Mouse (Mus musculus) limb, embryonic 13.5 days (tissue): ENCODE results near the gene Ndufa13. TPM values are rescaled to one million over a fixed set of nuclear protein-coding genes. Genes with fewer than 3 reads are reported as not detected.
A peak's percentile ranks its signal among the peaks of the same experiment; 100 is the strongest.

Source experiments
- ATAC-seq: fragments of 200-750 bp; cut with Nextera tagmentation; 2 replicates; pipeline ENCODE4 v1.8.0; 2017; ENCODE audit warnings: low read depth, moderate number of reproducible peaks, moderate TSS enrichment; ENCODE audit not compliant: low FRiP score
- H3K27ac ChIP-seq: fragments of 300-500 bp; sonication (generic); 2 replicates; pipeline ENCODE4 v1.5.1; 2015; ENCODE audit warnings: inconsistent platforms, mild to moderate bottlenecking, moderate library complexity
- H3K27me3 ChIP-seq: fragments of 300-500 bp; sonication (generic); 2 replicates; pipeline ENCODE4 v1.6.1; 2015; ENCODE audit warnings: mild to moderate bottlenecking, inconsistent platforms
- H3K36me3 ChIP-seq: fragments of 300-500 bp; sonication (generic); 2 replicates; pipeline ENCODE4 v1.6.1; 2015; ENCODE audit warnings: inconsistent platforms, mild to moderate bottlenecking, moderate library complexity
- H3K4me1 ChIP-seq: fragments of 300-500 bp; sonication (generic); 2 replicates; pipeline ENCODE4 v1.6.1; 2015; ENCODE audit warnings: inconsistent platforms
- H3K4me2 ChIP-seq: fragments of 300-500 bp; sonication (generic); replicated peaks from 2 replicates; pipeline ENCODE4 v1.6.1; 2015; ENCODE audit warnings: inconsistent platforms, mild to moderate bottlenecking, moderate library complexity
- H3K4me3 ChIP-seq: fragments of 300-500 bp; sonication (generic); 2 replicates; pipeline ENCODE4 v1.5.1; 2015; ENCODE audit warnings: moderate library complexity, mild to moderate bottlenecking, inconsistent platforms
- H3K9ac ChIP-seq: fragments of 300-500 bp; sonication (generic); 2 replicates; pipeline ENCODE4 v1.6.1; 2015; ENCODE audit warnings: mild to moderate bottlenecking, inconsistent platforms
- H3K9me3 ChIP-seq: fragments of 300-500 bp; sonication (generic); 2 replicates; pipeline ENCODE4 v1.6.1; 2016; ENCODE audit warnings: inconsistent platforms
- WGBS: fragments of 180-500 bp; shearing (Covaris S2); methylation state at CpG from one replicate; pipeline ENCODE4 v1.1.7; 2015; 5-methylcytosine and 5-hydroxymethylcytosine counted together
- polyA plus RNA-seq: library from polyadenylated mRNA; unstranded; fragments of >200 nt; fragmentation: Nextera tagmentation; extraction: Ambion mirVana; gene quantifications from 2 replicates; pipeline ENCODE4 v1.2.1, GENCODE M21; 2015

The Ndufa13 gene
- polyA plus RNA-seq, 1 experiment from 2014 or later: 173 TPM

- H3K4me2 ChIP-seq: no peak overlapping the region
- H3K27me3 ChIP-seq: peaks cover 55% of the 10 kb centered on the region
- H3K36me3 ChIP-seq: no peaks in the 10 kb centered on the region
- H3K9me3 ChIP-seq: no peaks in the 10 kb centered on the region
- H3K4me1 ChIP-seq: peaks cover 3% of the 10 kb centered on the region; the same call in 1 of the 2 replicates
- WGBS: 48% methylated on average over 10 of the region's 10 CpGs
- H3K9ac ChIP-seq: no peak overlapping the region
- no peak overlapping the region for H3K27ac ChIP-seq
- no peak overlapping the region for H3K4me3 ChIP-seq
- no peak for ATAC-seq
These were observed 26.3 kb downstream of the Ndufa13 start for GRCm38 (mm10) chr8:69876097-69876496.

- peaks cover 41% of the 10 kb centered on the region for H3K27me3 ChIP-seq
- no peaks in the 10 kb centered on the region for H3K36me3 ChIP-seq
- ATAC-seq: no peak
- H3K4me1 ChIP-seq: 0 out of 2 replicates have a peak, but pooled peaks cover 2% of the 10 kb centered on the region
- WGBS: 88% methylated on average over 13 of the region's 13 CpGs
- H3K9me3 ChIP-seq: no peaks in the 10 kb centered on the region
- no peak overlapping the region for H3K4me2 ChIP-seq
- H3K9ac ChIP-seq: no peak overlapping the region
- no peak overlapping the region for H3K27ac ChIP-seq
- H3K4me3 ChIP-seq: no peak overlapping the region
These were observed 27.7 kb downstream of the Ndufa13 start for GRCm38 (mm10) chr8:69874654-69875053.

- Histone ChIP-seq H3K4me1 (0 out of 2 replicates have a peak, but pooled peaks cover 2% of the 10 kb centered on the region), H3K4me2 (no peak overlapping the region), H3K27ac (no peak overlapping the region), H3K4me3 (no peak overlapping the region), H3K27me3 (peaks cover 36% of the 10 kb centered on the region), H3K9ac (no peak overlapping the region), H3K9me3 (no peaks in the 10 kb centered on the region), H3K36me3 (no peaks in the 10 kb centered on the region)
- WGBS: 13% methylated on average over 9 of the region's 9 CpGs
- ATAC-seq: no peak
These were observed 28.2 kb downstream of the Ndufa13 start for GRCm38 (mm10) chr8:69874155-69874554.

GRCm38 (mm10) chr8:69870907-69871306, 31.5 kb downstream of the Ndufa13 start:
- ATAC-seq: no peak
- H3K4me2 ChIP-seq: no peak overlapping the region
- no peaks in the 10 kb centered on the region for H3K36me3 ChIP-seq
- H3K27me3 ChIP-seq: 0 out of 2 replicates have a peak, but pooled peaks cover 4% of the 10 kb centered on the region
- WGBS: 82% methylated on average over 6 of the region's 6 CpGs
- no peak overlapping the region for H3K9ac ChIP-seq
- H3K9me3 ChIP-seq: no peaks in the 10 kb centered on the region
- H3K4me1 ChIP-seq: 0 out of 2 replicates have a peak, but pooled peaks cover 2% of the 10 kb centered on the region
- no peak overlapping the region for H3K4me3 ChIP-seq
- H3K27ac ChIP-seq: no peak overlapping the region

GRCm38 (mm10) chr8:69870003-69870765, 32.2 kb downstream of the Ndufa13 start:
- no peaks in the 10 kb centered on the region for H3K27me3 ChIP-seq
- ATAC-seq: no peak

GRCm38 (mm10) chr8:69867696-69868326, 34.5 kb downstream of the Ndufa13 start:
- Histone ChIP-seq H3K27me3 (no peaks in the 10 kb centered on the region), H3K4me1 (no peaks in the 10 kb centered on the region), H3K4me2 (no peak overlapping the region), H3K36me3 (no peaks in the 10 kb centered on the region), H3K9ac (peak overlapping the region; percentile 39; the same call in 1 of the 2 replicates), H3K4me3 (no peak overlapping the region), H3K9me3 (no peaks in the 10 kb centered on the region), H3K27ac (no peak overlapping the region)
- 61% methylated on average over 5 of the region's 5 CpGs for WGBS
- ATAC-seq: no peak

More at GRCm38 (mm10) chr8:69870003-69870765, 32.2 kb downstream of the Ndufa13 start:
- H3K4me3 ChIP-seq: no peak overlapping the region
- WGBS: 80% methylated on average over 11 of the region's 11 CpGs
- no peaks in the 10 kb centered on the region for H3K9me3 ChIP-seq
- no peak overlapping the region for H3K9ac ChIP-seq
- 0 out of 2 replicates have a peak, but pooled peaks cover 2% of the 10 kb centered on the region for H3K4me1 ChIP-seq
- no peaks in the 10 kb centered on the region for H3K36me3 ChIP-seq
- H3K4me2 ChIP-seq: no peak overlapping the region
- H3K27ac ChIP-seq: no peak overlapping the region

GRCm38 (mm10) chr8:69864180-69864579, 38.2 kb downstream of the Ndufa13 start:
- 66% methylated on average over 5 of the region's 5 CpGs for WGBS
- Histone ChIP-seq H3K27ac (no peak overlapping the region), H3K4me3 (no peak overlapping the region), H3K4me1 (no peaks in the 10 kb centered on the region), H3K4me2 (no peak overlapping the region), H3K36me3 (no peaks in the 10 kb centered on the region), H3K27me3 (no peaks in the 10 kb centered on the region), H3K9me3 (no peaks in the 10 kb centered on the region), H3K9ac (0 out of 2 replicates have a peak overlapping the region, but pooled peaks have one; percentile 8)
- ATAC-seq: no peak

- Histone ChIP-seq H3K27ac (no peak overlapping the region), H3K4me2 (no peak overlapping the region), H3K27me3 (no peaks in the 10 kb centered on the region), H3K9me3 (no peaks in the 10 kb centered on the region), H3K4me1 (no peaks in the 10 kb centered on the region), H3K4me3 (no peak overlapping the region), H3K9ac (no peak overlapping the region), H3K36me3 (no peaks in the 10 kb centered on the region)
- WGBS: 83% methylated on average over 5 of the region's 5 CpGs
- no peak for ATAC-seq
These were observed 38.9 kb downstream of the Ndufa13 start for GRCm38 (mm10) chr8:69863387-69864020.

- Histone ChIP-seq H3K36me3 (no peaks in the 10 kb centered on the region), H3K4me2 (no peak overlapping the region), H3K9me3 (no peaks in the 10 kb centered on the region), H3K27me3 (no peaks in the 10 kb centered on the region), H3K4me3 (no peak overlapping the region), H3K4me1 (no peaks in the 10 kb centered on the region), H3K9ac (no peak overlapping the region), H3K27ac (no peak overlapping the region)
- no peak for ATAC-seq
- 75% methylated on average over 2 of the region's 2 CpGs for WGBS
These were observed 41.1 kb downstream of the Ndufa13 start for GRCm38 (mm10) chr8:69861251-69861650.

- 58% methylated on average over 4 of the region's 4 CpGs for WGBS
- Histone ChIP-seq H3K4me3 (no peak overlapping the region), H3K4me1 (no peaks in the 10 kb centered on the region), H3K27ac (no peak overlapping the region), H3K9ac (no peak overlapping the region), H3K27me3 (no peaks in the 10 kb centered on the region), H3K9me3 (no peaks in the 10 kb centered on the region), H3K4me2 (no peak overlapping the region), H3K36me3 (no peaks in the 10 kb centered on the region)
- ATAC-seq: no peak
These were observed 41.6 kb downstream of the Ndufa13 start for GRCm38 (mm10) chr8:69860807-69861206.

- no peak overlapping the region for H3K4me2 ChIP-seq
- H3K36me3 ChIP-seq: no peaks in the 10 kb centered on the region
- no peak for ATAC-seq
- H3K4me3 ChIP-seq: no peak overlapping the region
- H3K9me3 ChIP-seq: no peaks in the 10 kb centered on the region
- H3K9ac ChIP-seq: no peak overlapping the region
- no peaks in the 10 kb centered on the region for H3K4me1 ChIP-seq
- H3K27ac ChIP-seq: no peak overlapping the region
- 91% methylated on average over 10 of the region's 10 CpGs for WGBS
- no peaks in the 10 kb centered on the region for H3K27me3 ChIP-seq
These were observed 48.5 kb downstream of the Ndufa13 start for GRCm38 (mm10) chr8:69853869-69854268.

GRCm38 (mm10) chr8:69850926-69851506, 51.3 kb downstream of the Ndufa13 start:
- 77% methylated on average over 7 of the region's 7 CpGs for WGBS
- Histone ChIP-seq H3K9me3 (no peaks in the 10 kb centered on the region), H3K27me3 (no peaks in the 10 kb centered on the region), H3K4me3 (no peak overlapping the region), H3K27ac (no peak overlapping the region), H3K4me2 (no peak overlapping the region), H3K4me1 (no peaks in the 10 kb centered on the region), H3K36me3 (no peaks in the 10 kb centered on the region), H3K9ac (no peak overlapping the region)
- ATAC-seq: no peak
